Mouse (Mus musculus) CH12.LX (cell line): ENCODE measurements at regions not wholly inside any gene's neighbourhood (a gene's known extent, or its start where the extent isn't known, plus 50 kb on each side); places are given as distances from the start of the nearest gene placed in this dataset.
"Not testable (repeated sequence)": the region's sequence is repeated elsewhere in the genome, so short reads cannot be mapped to it uniquely, and the experiment has no call there.

Source experiments
- CTCF ChIP-seq, 2 experiments: IDR thresholded peaks in 1 of 2; conservative IDR thresholded peaks in 1 of 2; 2 replicates each; pipeline ENCODE4 v1.5.1; 2011 to 2012; ENCODE audit warnings: low read depth in 2 of 2, low read length in 2 of 2, improper control_type of control experiment in 1 of 2, inconsistent platforms in 1 of 2, mild to moderate bottlenecking in 1 of 2, moderate library complexity in 1 of 2
- E2F4 ChIP-seq: IDR thresholded peaks from 2 replicates; pipeline ENCODE4 v1.6.1; 2011; ENCODE audit warnings: low read depth, low read length, improper control_type of control experiment; ENCODE audit not compliant: insufficient replicate concordance
- ELF1 ChIP-seq: IDR thresholded peaks from 2 replicates; pipeline ENCODE4 v1.6.1; 2014; ENCODE audit warnings: low read depth, mild to moderate bottlenecking, inconsistent platforms, low read length, improper control_type of control experiment
- EP300 ChIP-seq: IDR thresholded peaks from 2 replicates; pipeline ENCODE4 v1.6.1; 2011; ENCODE audit warnings: low read length, improper control_type of control experiment
- ETS1 ChIP-seq: conservative IDR thresholded peaks from 2 replicates; pipeline ENCODE4 v1.6.1; 2012; ENCODE audit warnings: low read depth, mild to moderate bottlenecking, inconsistent platforms, low read length, improper control_type of control experiment, moderate library complexity
- MAFK ChIP-seq: IDR thresholded peaks from 2 replicates; pipeline ENCODE4 v1.6.1; 2011; ENCODE audit warnings: low read length, improper control_type of control experiment; ENCODE audit not compliant: insufficient replicate concordance
- MAX ChIP-seq: IDR thresholded peaks from 2 replicates; pipeline ENCODE4 v1.6.1; 2011; ENCODE audit warnings: low read length, improper control_type of control experiment
- MYC ChIP-seq: IDR thresholded peaks from 2 replicates; pipeline ENCODE4 v1.6.1; 2011; ENCODE audit warnings: low read depth, mild to moderate bottlenecking, improper control_type of control experiment, low read length
- POLR2A ChIP-seq: IDR thresholded peaks from 2 replicates; pipeline ENCODE4 v1.6.1; 2011; ENCODE audit warnings: low read depth, mild to moderate bottlenecking, improper control_type of control experiment, low read length
- ZNF384 ChIP-seq: IDR thresholded peaks from 2 replicates; pipeline ENCODE4 v1.6.1; 2012; ENCODE audit warnings: low read depth, low read length, improper control_type of control experiment, inconsistent platforms

DNA sequence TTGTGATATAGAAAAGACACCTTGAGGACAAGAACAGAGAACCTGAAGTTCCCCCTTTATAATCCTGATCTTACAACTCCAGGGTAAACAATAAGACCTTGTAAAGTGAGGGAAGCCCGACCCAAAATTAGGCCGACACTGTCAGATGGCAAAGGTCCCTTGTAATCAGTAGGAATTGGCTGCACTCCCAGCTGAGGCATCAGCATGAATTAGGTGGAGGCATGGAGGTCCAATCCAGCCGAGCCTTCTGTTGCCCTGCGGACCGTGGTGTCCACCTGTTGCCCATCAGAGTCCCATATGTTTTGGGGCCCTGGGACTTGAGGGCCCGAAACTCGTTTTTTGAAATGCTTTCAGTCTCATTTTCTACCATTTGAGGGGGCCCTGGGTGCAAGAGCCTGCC is 1174.3 kb downstream of the Trim52 start:
- not testable (repeated sequence) for TF ChIP-seq CTCF (conservative IDR thresholded peaks at IDR 0.05 in 1 of 2, IDR thresholded peaks at IDR 0.05 in 1 of 2; ENCODE audit: low read depth in 2 of 2, low read length in 2 of 2); POLR2A; MAFK; ETS1; ELF1; E2F4; ZNF384; EP300; MYC; MAX
